Mouse (Mus musculus): ENCODE measurements around the gene Rbms2. TPM values are rescaled to one million over a fixed set of nuclear protein-coding genes. Genes with fewer than 3 reads are reported as not detected.

Gene Rbms2
- polyA plus RNA-seq, 1 experiment from 2014 or later, result 12.4 TPM

DNA sequence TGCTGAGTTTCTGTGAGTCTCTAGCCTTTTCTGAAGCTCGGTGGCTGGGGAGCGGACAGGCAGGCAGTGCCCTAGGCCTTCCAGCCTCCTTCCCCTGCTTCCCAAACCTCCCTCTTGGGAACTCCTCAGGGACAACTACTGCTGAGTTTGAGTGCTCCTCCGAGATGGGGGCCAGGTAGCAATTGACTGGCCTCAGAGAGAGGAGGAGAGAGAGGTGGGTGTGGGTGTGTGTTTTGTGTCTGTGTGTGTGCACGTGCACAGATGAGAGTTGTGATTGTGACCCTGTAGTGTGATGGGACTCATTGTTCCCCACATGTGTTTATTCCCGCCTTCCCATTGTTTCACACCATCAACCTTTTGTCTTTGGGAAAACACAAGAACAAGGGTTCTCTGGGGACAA is 52.6 kb downstream of the Rbms2 start:
- Histone ChIP-seq H3K4me1 (replicated peaks) (no peaks in the 10 kb centered on the region), H3K36me3 (peaks cover 86% of the 10 kb centered on the region), H3K9me3 (no peaks in the 10 kb centered on the region), H3K4me2 (no peak overlapping the region), H3K27ac (replicated peaks) (no peak overlapping the region), H3K27me3 (no peaks in the 10 kb centered on the region), H3K4me3 (no peak overlapping the region), H3K9ac (no peak overlapping the region)
- 59% methylated on average over 5 of the region's 5 CpGs for WGBS
- no peak for ATAC-seq (ENCODE audit: low read depth)

DNA sequence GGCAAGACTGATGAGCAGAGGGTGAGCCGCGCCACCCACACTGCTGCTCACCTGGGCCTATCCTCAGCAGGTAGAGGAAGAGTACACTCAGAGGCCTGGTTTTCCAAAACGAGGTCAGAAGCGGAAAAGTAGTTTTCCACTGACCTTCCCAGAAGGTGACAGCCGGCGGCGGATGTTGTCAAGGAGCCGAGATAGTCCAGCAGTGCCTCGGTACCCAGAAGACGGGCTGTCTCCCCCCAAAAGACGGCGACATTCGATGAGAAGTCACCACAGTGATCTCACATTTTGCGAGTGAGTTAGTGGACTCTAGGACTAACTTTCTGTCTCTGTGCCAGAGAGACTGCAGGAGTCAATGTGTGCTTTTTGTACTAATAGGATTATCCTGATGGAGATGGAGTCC is 54.1 kb downstream of the Rbms2 start:
- ATAC-seq (ENCODE audit: low read depth), result no peak
- Histone ChIP-seq H3K27ac (replicated peaks) (no peak overlapping the region), H3K9ac (no peak overlapping the region), H3K4me3 (no peak overlapping the region), H3K36me3 (peaks cover 90% of the 10 kb centered on the region), H3K27me3 (no peaks in the 10 kb centered on the region), H3K4me1 (replicated peaks) (no peaks in the 10 kb centered on the region), H3K9me3 (no peaks in the 10 kb centered on the region), H3K4me2 (no peak overlapping the region)
- WGBS, result 95% methylated on average over 14 of the region's 14 CpGs

DNA sequence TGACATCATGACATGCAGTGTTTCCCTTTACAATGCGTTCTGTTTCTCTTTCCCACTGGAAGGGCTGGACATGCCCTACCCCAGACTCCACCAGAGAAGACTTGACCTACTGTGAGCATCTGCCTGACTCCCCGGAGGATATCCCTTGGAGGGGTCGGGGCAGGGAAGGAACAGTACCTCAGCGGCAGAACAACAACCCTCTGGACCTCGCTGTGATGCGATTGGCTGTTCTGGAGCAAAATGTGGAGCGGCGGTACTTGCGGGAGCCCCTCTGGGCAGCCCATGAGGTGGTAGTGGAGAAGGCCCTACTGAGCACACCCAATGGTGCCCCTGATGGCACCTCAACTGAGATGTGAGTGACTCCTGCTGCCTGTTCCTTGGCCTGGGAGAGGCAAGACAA is 55.3 kb downstream of the Rbms2 start:
- WGBS, result 97% methylated on average over 9 of the region's 9 CpGs
- Histone ChIP-seq H3K4me3 (no peak overlapping the region), H3K4me1 (replicated peaks) (no peaks in the 10 kb centered on the region), H3K9ac (no peak overlapping the region), H3K4me2 (no peak overlapping the region), H3K9me3 (no peaks in the 10 kb centered on the region), H3K36me3 (peaks cover 91% of the 10 kb centered on the region), H3K27ac (replicated peaks) (no peak overlapping the region), H3K27me3 (no peaks in the 10 kb centered on the region)
- no peak for ATAC-seq (ENCODE audit: low read depth)

DNA sequence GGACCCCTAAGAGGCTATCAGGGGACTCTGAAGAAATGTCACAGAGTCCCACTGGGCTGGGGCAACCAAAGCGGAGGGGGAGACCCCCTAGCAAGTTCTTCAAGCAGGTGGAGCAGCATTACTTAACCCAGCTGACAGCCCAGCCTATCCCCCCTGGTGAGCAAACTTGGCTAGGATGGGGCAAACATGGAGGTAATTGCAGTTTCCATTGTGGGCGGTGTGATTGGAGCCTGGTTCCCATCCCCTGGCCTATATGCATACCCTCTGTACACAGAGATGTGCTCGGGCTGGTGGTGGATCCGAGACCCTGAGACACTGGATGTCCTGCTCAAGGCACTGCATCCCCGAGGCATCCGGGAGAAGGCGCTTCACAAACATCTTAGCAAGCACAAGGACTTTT is 56.3 kb downstream of the Rbms2 start:
- Histone ChIP-seq H3K36me3 (peaks cover 94% of the 10 kb centered on the region), H3K27me3 (no peaks in the 10 kb centered on the region), H3K4me1 (replicated peaks) (no peaks in the 10 kb centered on the region), H3K27ac (replicated peaks) (no peak overlapping the region), H3K4me2 (no peak overlapping the region), H3K9ac (no peak overlapping the region), H3K9me3 (no peaks in the 10 kb centered on the region), H3K4me3 (no peak overlapping the region)
- ATAC-seq (ENCODE audit: low read depth), result no peak
- WGBS, result 93% methylated on average over 7 of the region's 7 CpGs

DNA sequence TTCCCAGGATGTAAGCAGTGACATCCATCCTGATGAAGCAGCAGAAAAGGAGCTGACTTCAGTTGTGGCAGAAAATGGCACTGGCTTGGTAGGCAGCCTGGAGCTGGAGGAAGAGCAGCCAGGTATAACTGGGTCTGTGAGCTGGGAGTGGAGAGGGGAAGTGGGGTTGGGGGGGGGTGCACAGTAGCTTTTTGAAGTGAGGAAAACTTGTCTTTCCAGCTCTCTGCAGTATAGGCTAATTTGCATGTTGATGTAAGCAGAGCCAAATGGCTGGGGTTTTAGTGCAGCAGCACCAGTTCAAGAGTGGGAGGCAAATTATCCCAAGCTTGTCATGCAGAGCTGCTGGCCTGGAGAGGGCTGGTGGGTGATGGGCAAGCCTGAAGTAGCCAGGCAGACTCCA is 68.9 kb downstream of the Rbms2 start:
- H3K27ac ChIP-seq (replicated peaks), result no peak overlapping the region

DNA sequence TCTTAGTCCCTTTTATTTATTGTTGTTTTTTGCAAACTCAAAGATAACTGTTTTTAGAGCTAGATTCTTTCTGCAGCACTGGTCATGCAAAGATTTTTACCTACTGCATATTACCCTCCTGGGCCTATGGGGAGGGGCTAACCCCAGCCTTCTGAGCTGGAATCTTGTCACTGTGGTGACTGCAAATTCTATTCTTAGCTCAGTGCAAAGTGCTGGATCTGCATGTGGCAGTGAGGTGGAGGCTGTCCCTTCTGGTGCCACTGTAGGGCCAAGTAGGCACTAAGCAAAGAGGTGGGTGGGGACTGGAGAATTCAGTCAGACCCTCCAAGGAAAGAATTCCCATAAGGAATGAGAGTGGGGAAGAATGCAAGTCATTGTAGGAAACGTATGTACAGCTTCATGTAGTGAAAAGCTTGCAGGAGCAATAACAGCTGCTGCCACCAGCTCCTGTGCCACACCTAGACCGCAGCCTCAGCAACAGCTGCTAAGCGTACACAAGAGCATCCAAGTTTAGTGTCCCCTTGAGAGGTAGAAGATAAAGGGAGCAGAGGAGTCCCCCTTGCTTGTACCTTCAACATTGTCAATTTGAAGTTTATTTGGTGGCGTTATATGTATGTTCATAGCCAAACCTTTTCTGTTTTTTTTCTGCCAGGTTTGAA is 69.9 kb downstream of the Rbms2 start:
- peaks cover 63% of the 10 kb centered on the region for H3K36me3 ChIP-seq
- H3K27ac ChIP-seq (replicated peaks), result no peak overlapping the region
- 82% methylated on average over 4 of the region's 4 CpGs for WGBS

More for the DNA sequence above, 68.9 kb downstream of the Rbms2 start:
- no peak overlapping the region for H3K4me2 ChIP-seq
- no peaks in the 10 kb centered on the region for H3K9me3 ChIP-seq
- H3K4me3 ChIP-seq, result no peak overlapping the region
- no peak overlapping the region for H3K9ac ChIP-seq
- peaks cover 73% of the 10 kb centered on the region for H3K36me3 ChIP-seq
- H3K27me3 ChIP-seq, result no peaks in the 10 kb centered on the region
- H3K4me1 ChIP-seq (replicated peaks), result no peaks in the 10 kb centered on the region
- ATAC-seq (ENCODE audit: low read depth), result no peak

DNA sequence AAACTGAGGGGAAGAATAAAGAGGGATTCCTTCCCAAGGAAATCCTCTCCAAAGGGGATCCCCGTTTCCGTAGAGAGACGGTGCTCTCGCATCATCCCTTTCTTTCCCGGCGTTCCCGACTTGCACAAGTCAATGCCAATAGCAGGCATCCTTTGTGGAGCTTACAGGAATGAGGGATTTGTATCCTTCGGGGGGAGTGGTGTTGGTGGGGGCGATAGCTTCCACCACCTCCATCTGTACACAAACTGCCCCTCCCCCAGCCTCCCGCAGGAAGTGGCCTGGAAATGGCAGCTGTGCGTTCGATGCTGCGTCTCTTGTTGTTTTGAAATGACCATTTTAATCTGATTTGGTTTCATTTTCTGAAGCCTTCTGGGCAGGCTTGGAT is 82.5 kb downstream of the Rbms2 start:
- Histone ChIP-seq H3K36me3 (no peaks in the 10 kb centered on the region), H3K4me1 (replicated peaks) (peaks cover 44% of the 10 kb centered on the region)
- under 1% methylated on average over 13 of the region's 13 CpGs for WGBS

More for the DNA sequence above, 69.9 kb downstream of the Rbms2 start:
- Histone ChIP-seq H3K4me2 (no peak overlapping the region), H3K9ac (no peak overlapping the region), H3K4me3 (no peak overlapping the region), H3K9me3 (no peaks in the 10 kb centered on the region), H3K4me1 (replicated peaks) (no peaks in the 10 kb centered on the region), H3K27me3 (no peaks in the 10 kb centered on the region)
- no peak for ATAC-seq (ENCODE audit: low read depth)

DNA sequence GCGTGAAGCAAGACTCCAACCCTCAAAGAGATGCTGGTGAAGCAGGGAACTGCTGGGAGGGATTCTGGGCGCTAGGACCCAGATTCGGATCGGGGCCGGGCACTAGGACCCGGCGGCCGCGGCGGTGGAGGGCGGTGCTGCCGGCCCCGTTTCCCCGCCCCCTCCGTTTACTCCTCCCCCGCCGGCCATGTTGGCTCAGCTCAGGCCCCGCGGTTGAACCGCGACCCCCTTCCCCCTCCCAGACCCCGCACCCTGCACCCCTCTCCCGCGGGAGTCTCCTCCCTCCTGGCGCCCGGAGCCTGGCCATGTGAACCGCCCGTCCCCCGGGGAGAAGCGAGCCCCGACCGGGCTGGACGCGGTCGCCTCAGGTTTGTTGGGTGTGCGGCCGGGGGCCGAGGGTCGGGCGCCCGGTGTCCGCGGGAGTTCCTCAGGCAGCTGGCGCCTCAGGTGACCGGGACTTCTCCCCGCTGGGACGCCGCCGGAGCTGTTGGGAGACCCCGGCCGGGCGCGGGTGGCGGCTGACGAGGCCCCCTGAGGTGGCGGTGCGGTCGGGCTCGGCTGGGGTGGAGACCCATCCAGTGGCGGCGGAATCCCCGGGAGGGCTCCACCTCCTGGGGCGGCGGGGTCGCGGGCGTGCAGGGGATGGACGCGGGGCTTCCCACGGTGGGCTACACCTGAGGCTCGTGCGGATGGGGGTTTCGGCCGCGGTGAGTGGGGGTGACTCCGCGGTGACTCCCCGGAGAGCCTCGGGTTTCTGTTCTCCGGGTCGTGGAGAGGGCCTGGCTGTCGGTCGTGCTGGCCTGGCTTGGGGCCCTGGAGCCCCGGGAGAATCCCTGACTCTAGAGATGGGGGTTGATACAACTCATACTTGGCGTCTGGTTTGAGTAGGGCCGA is 83.2 kb downstream of the Rbms2 start:
- H3K4me2 ChIP-seq, result peak overlapping the region; percentile 86
- H3K27ac ChIP-seq (replicated peaks), result peak overlapping the region; percentile 90
- H3K4me3 ChIP-seq, result peak overlapping the region; percentile 99
- no peaks in the 10 kb centered on the region for H3K9me3 ChIP-seq
- WGBS, result under 1% methylated on average over 83 of the region's 86 CpGs
- no peaks in the 10 kb centered on the region for H3K36me3 ChIP-seq
- no peaks in the 10 kb centered on the region for H3K27me3 ChIP-seq
- ATAC-seq (ENCODE audit: low read depth), result peak; percentile 78
- H3K4me1 ChIP-seq (replicated peaks), result peaks cover 48% of the 10 kb centered on the region
- peak overlapping the region; percentile 94 for H3K9ac ChIP-seq

More for the DNA sequence above, 82.5 kb downstream of the Rbms2 start:
- peak overlapping the region; percentile 86 for H3K4me2 ChIP-seq
- peak overlapping the region; percentile 99 for H3K4me3 ChIP-seq
- no peaks in the 10 kb centered on the region for H3K9me3 ChIP-seq
- H3K27me3 ChIP-seq, result no peaks in the 10 kb centered on the region
- H3K27ac ChIP-seq (replicated peaks), result peak overlapping the region; percentile 90
- ATAC-seq (ENCODE audit: low read depth), result no peak
- peak overlapping the region; percentile 94 for H3K9ac ChIP-seq

DNA sequence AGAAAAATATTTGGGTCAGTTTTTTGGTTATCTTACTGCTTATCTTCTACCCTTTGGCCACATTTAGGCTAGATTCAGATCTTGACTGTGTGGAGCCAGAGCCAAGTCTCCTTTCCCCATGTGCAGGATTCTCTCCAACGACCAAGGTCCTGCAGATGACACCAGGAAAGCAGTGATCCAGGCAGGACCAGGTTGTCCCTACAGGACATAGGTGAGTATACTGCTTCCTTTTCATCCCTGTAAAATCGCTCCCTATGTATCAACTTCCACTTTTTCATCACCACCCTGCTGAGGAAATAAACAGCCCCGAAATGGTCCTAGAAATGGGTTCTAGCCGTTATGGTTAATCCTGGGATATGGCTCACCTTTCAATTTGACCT is 83.8 kb downstream of the Rbms2 start:
- H3K4me1 ChIP-seq (replicated peaks), result peaks cover 55% of the 10 kb centered on the region
- peak; percentile 3; the same call in 1 of the 2 replicates for ATAC-seq (ENCODE audit: low read depth)
- peak overlapping the region; percentile 86 for H3K4me2 ChIP-seq
- WGBS, result 21% methylated on average over 4 of the region's 4 CpGs
- no peak overlapping the region for H3K27ac ChIP-seq (replicated peaks)
- H3K9me3 ChIP-seq, result no peaks in the 10 kb centered on the region
- no peaks in the 10 kb centered on the region for H3K27me3 ChIP-seq
- peak overlapping the region; percentile 99 for H3K4me3 ChIP-seq
- no peaks in the 10 kb centered on the region for H3K36me3 ChIP-seq
- 0 out of 2 replicates have a peak overlapping the region, but pooled peaks have one; percentile 94 for H3K9ac ChIP-seq

DNA sequence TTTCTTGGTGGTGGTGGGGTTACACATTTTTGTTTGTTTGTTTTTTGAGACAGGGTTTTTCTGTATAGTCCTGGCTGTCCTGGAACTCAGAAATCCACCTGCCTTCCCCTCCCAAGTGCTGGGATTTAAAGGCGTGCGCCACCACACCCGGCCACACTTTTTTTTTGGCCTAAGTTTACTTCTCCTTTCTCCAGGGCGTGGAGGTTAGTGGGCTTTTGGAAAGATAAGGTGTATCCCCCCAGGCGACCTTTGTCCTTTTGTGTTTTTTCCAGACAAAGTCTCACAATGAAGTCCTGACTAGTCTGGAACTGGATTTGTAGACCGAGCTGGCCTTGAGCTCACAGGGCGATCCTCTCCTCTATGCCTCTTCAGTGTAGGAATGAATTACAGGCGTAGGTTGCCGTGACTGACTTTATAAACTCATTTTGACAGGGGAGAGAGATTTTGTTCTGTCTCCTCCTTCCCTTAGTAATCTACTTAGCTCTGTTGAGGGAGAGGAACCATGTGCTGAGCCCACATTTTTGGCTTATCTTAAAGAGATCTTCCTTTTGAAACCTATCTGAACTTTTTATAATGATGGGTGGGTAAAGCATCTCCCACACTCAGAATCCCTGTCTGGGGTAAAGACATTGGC is 85.0 kb downstream of the Rbms2 start:
- Histone ChIP-seq H3K27ac (replicated peaks) (no peak overlapping the region), H3K4me3 (no peak overlapping the region; the same call in 1 of the 2 replicates), H3K36me3 (peaks cover 6% of the 10 kb centered on the region), H3K9me3 (no peaks in the 10 kb centered on the region), H3K4me2 (peak overlapping the region; percentile 92), H3K27me3 (no peaks in the 10 kb centered on the region), H3K9ac (peak overlapping the region; percentile 49; the same call in 1 of the 2 replicates), H3K4me1 (replicated peaks) (peaks cover 64% of the 10 kb centered on the region)
- no peak for ATAC-seq (ENCODE audit: low read depth)
- WGBS, result 34% methylated on average over 9 of the region's 9 CpGs

DNA sequence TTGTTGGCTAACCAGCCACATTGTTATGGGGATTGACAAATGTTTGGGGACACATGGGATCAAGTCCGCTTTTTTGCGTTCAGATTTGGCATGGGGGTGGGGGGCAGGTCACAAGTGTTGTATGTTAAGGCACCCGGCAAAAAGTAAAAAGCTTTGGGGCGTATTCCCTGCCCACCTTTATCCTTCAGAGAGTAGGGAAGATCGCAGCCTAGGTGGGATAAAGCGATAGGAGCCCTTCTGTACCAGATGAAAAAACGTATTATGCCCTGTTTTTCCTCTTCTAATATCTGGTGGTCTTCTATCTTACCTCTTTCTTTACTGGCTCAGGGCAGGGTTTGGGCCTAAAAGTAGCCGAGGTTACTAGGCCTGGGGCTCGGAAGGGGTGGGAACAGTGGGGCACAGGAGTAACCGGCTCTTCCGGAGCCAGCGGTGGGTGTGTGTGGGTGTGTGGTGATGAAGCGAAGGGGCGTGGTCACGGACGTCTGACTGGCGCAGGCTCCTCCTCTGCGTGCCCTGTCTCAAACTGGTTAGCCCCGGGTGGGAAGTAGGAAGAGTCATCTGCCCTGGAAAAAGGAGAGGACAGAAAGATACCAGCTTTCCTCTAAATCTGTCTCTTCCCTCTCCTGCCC is 85.6 kb downstream of the Rbms2 start:
- peak overlapping the region; percentile 93; the same call in 1 of the 2 replicates for H3K27ac ChIP-seq (replicated peaks)
- H3K4me1 ChIP-seq (replicated peaks), result peaks cover 64% of the 10 kb centered on the region

More for the DNA sequence above, 85.6 kb downstream of the Rbms2 start:
- Histone ChIP-seq H3K9me3 (no peaks in the 10 kb centered on the region), H3K4me3 (peak overlapping the region; percentile 74), H3K4me2 (peak overlapping the region; percentile 92), H3K27me3 (no peaks in the 10 kb centered on the region), H3K36me3 (peaks cover 13% of the 10 kb centered on the region), H3K9ac (peak overlapping the region; percentile 49)
- WGBS, result 12% methylated on average over 19 of the region's 19 CpGs
- 0 out of 2 replicates have a peak, but pooled peaks have one; percentile 21 for ATAC-seq (ENCODE audit: low read depth)
